Mouse (Mus musculus): Measurements from ENCODE around the gene Scrn3. TPM values are rescaled to one million over a fixed set of nuclear protein-coding genes. Genes with fewer than 3 reads are reported as not detected.

The Scrn3 gene
- polyA plus RNA-seq, 1 experiment from 2014 or later, result 7.9 TPM

GRCm38 (mm10) chr2:73347766-73348165 lies 35.4 kb downstream of the Scrn3 start:
- no peaks in the 10 kb centered on the region for H3K27me3 ChIP-seq (ENCODE audit: control insufficient read depth, insufficient read depth, low read length)
- no peaks in the 10 kb centered on the region for H3K36me3 ChIP-seq (ENCODE audit: control insufficient read depth, insufficient read depth, low read length)
- H3K4me1 ChIP-seq (ENCODE audit: control insufficient read depth, insufficient read depth, low read length), result 0 out of 2 replicates have a peak, but pooled peaks cover 8% of the 10 kb centered on the region
- H3K9me3 ChIP-seq (ENCODE audit: control insufficient read depth, low read length), result no peaks in the 10 kb centered on the region
- H3K27ac ChIP-seq (replicated peaks; ENCODE audit: low read depth, low read length), result 0 out of 2 replicates have a peak overlapping the region, but pooled peaks have one; percentile 1
- H3K4me2 ChIP-seq (ENCODE audit: low read length), result no peak overlapping the region
- ATAC-seq (ENCODE audit: low FRiP score, low TSS enrichment), result no peak
- 45% methylated on average over 9 of the region's 9 CpGs for WGBS
- H3K9ac ChIP-seq (replicated peaks; ENCODE audit: low read length), result no peak overlapping the region
- no peak overlapping the region for H3K4me3 ChIP-seq (replicated peaks; ENCODE audit: low read depth, low read length)
- DNase-seq, result peak; percentile 38

DNA sequence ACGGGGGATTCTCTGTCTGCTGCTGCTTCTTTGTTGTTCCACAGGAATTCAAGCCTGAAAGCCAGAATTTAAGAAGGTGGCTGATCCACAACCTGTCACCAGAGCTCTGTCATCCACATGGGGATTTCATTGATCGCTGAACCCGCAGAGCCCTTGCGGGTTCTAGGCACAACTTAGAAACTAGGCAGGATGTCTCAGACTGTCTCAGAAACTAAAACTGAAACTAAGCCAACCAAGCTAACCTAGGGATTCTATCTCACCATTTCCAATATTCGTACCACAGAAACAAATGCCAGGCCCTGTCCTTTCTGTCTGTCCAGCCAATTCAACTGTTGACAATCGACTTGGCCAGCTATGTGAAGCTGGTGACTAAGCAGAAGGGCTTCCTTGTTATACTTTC lies 35.8 kb downstream of the Scrn3 start:
- H3K4me2 ChIP-seq (ENCODE audit: low read length), result no peak overlapping the region
- H3K9me3 ChIP-seq (ENCODE audit: control insufficient read depth, low read length), result no peaks in the 10 kb centered on the region
- H3K27me3 ChIP-seq (ENCODE audit: control insufficient read depth, insufficient read depth, low read length), result no peaks in the 10 kb centered on the region
- 0 out of 2 replicates have a peak, but pooled peaks cover 8% of the 10 kb centered on the region for H3K4me1 ChIP-seq (ENCODE audit: control insufficient read depth, insufficient read depth, low read length)
- H3K4me3 ChIP-seq (replicated peaks; ENCODE audit: low read depth, low read length), result no peak overlapping the region
- no peaks in the 10 kb centered on the region for H3K36me3 ChIP-seq (ENCODE audit: control insufficient read depth, insufficient read depth, low read length)
- 80% methylated on average over 6 of the region's 6 CpGs for WGBS
- 0 out of 2 replicates have a peak overlapping the region, but pooled peaks have one; percentile 1 for H3K27ac ChIP-seq (replicated peaks; ENCODE audit: low read depth, low read length)
- no peak for DNase-seq
- no peak for ATAC-seq (ENCODE audit: low FRiP score, low TSS enrichment)
- no peak overlapping the region for H3K9ac ChIP-seq (replicated peaks; ENCODE audit: low read length)

- Histone ChIP-seq H3K9me3 (ENCODE audit: control insufficient read depth, low read length) (no peaks in the 10 kb centered on the region), H3K4me3 (replicated peaks; ENCODE audit: low read depth, low read length) (no peak overlapping the region), H3K27ac (replicated peaks; ENCODE audit: low read depth, low read length) (no peak overlapping the region), H3K36me3 (ENCODE audit: control insufficient read depth, insufficient read depth, low read length) (no peaks in the 10 kb centered on the region), H3K4me2 (ENCODE audit: low read length) (no peak overlapping the region; the same call in 1 of the 2 replicates), H3K9ac (replicated peaks; ENCODE audit: low read length) (0 out of 2 replicates have a peak overlapping the region, but pooled peaks have one; percentile 21), H3K4me1 (ENCODE audit: control insufficient read depth, insufficient read depth, low read length) (0 out of 2 replicates have a peak, but pooled peaks cover 8% of the 10 kb centered on the region), H3K27me3 (ENCODE audit: control insufficient read depth, insufficient read depth, low read length) (no peaks in the 10 kb centered on the region)
- ATAC-seq (ENCODE audit: low FRiP score, low TSS enrichment) (no peak), DNase-seq (no peak)
- 59% methylated on average over 5 of the region's 5 CpGs for WGBS
These were observed 39.1 kb downstream of the Scrn3 start for GRCm38 (mm10) chr2:73351496-73351895.

DNA sequence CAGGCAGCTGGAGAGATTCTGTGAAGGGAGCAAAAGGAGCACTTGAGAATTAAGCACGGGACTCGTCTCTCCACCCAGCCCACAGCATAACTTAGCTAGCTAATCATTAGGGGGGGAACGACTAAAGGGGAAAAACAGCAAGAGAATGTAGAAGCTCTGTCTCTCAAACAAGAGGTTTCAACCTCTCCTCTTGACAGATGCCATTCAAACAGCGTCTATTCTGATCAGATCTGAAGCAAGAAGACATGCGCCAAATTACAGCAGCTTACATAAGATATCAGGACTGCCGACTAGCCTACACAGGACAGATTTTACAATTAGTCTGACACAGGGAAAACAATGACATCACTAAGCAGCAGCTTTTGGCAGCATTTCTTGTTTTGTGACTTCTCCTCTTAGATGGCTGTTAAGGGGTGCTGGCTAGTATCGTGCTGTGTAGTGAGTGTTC lies 39.5 kb downstream of the Scrn3 start:
- H3K4me1 ChIP-seq (ENCODE audit: control insufficient read depth, insufficient read depth, low read length), result 0 out of 2 replicates have a peak, but pooled peaks cover 8% of the 10 kb centered on the region
- no peak overlapping the region for H3K27ac ChIP-seq (replicated peaks; ENCODE audit: low read depth, low read length)
- H3K36me3 ChIP-seq (ENCODE audit: control insufficient read depth, insufficient read depth, low read length), result no peaks in the 10 kb centered on the region
- WGBS, result 38% methylated on average over 7 of the region's 7 CpGs
- no peaks in the 10 kb centered on the region for H3K27me3 ChIP-seq (ENCODE audit: control insufficient read depth, insufficient read depth, low read length)
- DNase-seq, result peak; percentile 3
- H3K9me3 ChIP-seq (ENCODE audit: control insufficient read depth, low read length), result no peaks in the 10 kb centered on the region
- no peak for ATAC-seq (ENCODE audit: low FRiP score, low TSS enrichment)
- 0 out of 2 replicates have a peak overlapping the region, but pooled peaks have one; percentile 21 for H3K9ac ChIP-seq (replicated peaks; ENCODE audit: low read length)
- no peak overlapping the region; the same call in 1 of the 2 replicates for H3K4me2 ChIP-seq (ENCODE audit: low read length)
- no peak overlapping the region for H3K4me3 ChIP-seq (replicated peaks; ENCODE audit: low read depth, low read length)

DNA sequence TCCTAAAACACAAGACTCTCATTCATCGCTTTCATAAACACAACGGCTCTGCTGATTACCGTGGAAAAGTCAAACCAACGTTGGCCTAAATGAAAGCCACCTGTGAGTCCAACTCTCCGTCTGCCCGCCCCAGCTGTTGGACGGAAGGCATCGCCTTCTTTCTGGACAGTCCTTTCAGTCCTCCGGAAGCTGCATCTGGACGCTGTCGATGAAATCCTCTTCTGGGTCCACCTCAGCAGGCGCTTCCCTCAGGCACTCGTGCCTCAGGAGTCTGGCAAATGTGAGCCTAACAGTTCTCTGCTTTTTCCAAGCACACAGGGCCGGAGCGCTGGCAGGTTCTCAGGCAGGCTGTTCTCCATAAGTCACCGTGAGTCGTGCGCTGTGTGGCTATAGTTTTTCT lies 44.6 kb downstream of the Scrn3 start:
- DNase-seq, result no peak
- Histone ChIP-seq H3K36me3 (ENCODE audit: control insufficient read depth, insufficient read depth, low read length) (no peaks in the 10 kb centered on the region), H3K27me3 (ENCODE audit: control insufficient read depth, insufficient read depth, low read length) (no peaks in the 10 kb centered on the region), H3K4me2 (ENCODE audit: low read length) (no peak overlapping the region), H3K4me3 (replicated peaks; ENCODE audit: low read depth, low read length) (no peak overlapping the region), H3K9me3 (ENCODE audit: control insufficient read depth, low read length) (no peaks in the 10 kb centered on the region), H3K4me1 (ENCODE audit: control insufficient read depth, insufficient read depth, low read length) (no peaks in the 10 kb centered on the region), H3K9ac (replicated peaks; ENCODE audit: low read length) (no peak overlapping the region), H3K27ac (replicated peaks; ENCODE audit: low read depth, low read length) (no peak overlapping the region)
- 86% methylated on average over 18 of the region's 18 CpGs for WGBS
- no peak for ATAC-seq (ENCODE audit: low FRiP score, low TSS enrichment)

DNA sequence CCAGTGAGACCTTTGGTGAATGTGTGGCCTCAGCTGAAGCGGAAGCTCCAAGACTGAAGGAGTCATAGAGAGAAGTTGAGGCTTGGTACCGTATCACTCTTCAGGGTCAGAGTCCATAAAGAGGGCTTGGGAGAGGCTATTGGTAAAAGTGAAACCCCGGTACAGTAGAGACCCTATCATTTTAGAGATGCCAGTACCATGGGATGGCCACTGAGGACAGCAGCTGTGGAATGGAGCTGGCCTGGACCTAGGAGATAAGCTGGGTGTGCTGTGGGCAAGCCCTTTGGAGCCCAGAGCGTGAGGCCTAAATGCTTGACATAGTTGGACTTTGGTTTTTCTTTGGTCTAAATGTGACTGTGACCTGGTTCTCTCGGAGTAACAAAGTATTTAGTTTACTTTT lies 47.5 kb downstream of the Scrn3 start:
- H3K27ac ChIP-seq (replicated peaks; ENCODE audit: low read depth, low read length), result no peak overlapping the region
- ATAC-seq (ENCODE audit: low FRiP score, low TSS enrichment), result no peak
- H3K27me3 ChIP-seq (ENCODE audit: control insufficient read depth, insufficient read depth, low read length), result no peaks in the 10 kb centered on the region
- H3K4me2 ChIP-seq (ENCODE audit: low read length), result no peak overlapping the region
- H3K9ac ChIP-seq (replicated peaks; ENCODE audit: low read length), result no peak overlapping the region
- H3K4me3 ChIP-seq (replicated peaks; ENCODE audit: low read depth, low read length), result no peak overlapping the region
- peaks cover 5% of the 10 kb centered on the region for H3K36me3 ChIP-seq (ENCODE audit: control insufficient read depth, insufficient read depth, low read length)
- H3K4me1 ChIP-seq (ENCODE audit: control insufficient read depth, insufficient read depth, low read length), result no peaks in the 10 kb centered on the region
- 96% methylated on average over 5 of the region's 5 CpGs for WGBS
- no peak for DNase-seq
- H3K9me3 ChIP-seq (ENCODE audit: control insufficient read depth, low read length), result no peaks in the 10 kb centered on the region

- Histone ChIP-seq H3K27me3 (ENCODE audit: control insufficient read depth, insufficient read depth, low read length) (no peaks in the 10 kb centered on the region), H3K27ac (replicated peaks; ENCODE audit: low read depth, low read length) (no peak overlapping the region), H3K4me1 (ENCODE audit: control insufficient read depth, insufficient read depth, low read length) (no peaks in the 10 kb centered on the region), H3K4me3 (replicated peaks; ENCODE audit: low read depth, low read length) (no peak overlapping the region), H3K36me3 (ENCODE audit: control insufficient read depth, insufficient read depth, low read length) (peaks cover 5% of the 10 kb centered on the region), H3K9me3 (ENCODE audit: control insufficient read depth, low read length) (no peaks in the 10 kb centered on the region), H3K4me2 (ENCODE audit: low read length) (no peak overlapping the region), H3K9ac (replicated peaks; ENCODE audit: low read length) (no peak overlapping the region)
- ATAC-seq (ENCODE audit: low FRiP score, low TSS enrichment) (no peak), DNase-seq (no peak)
- 85% methylated on average over 2 of the region's 2 CpGs for WGBS
These were observed 48.1 kb downstream of the Scrn3 start for GRCm38 (mm10) chr2:73360536-73360935.

DNA sequence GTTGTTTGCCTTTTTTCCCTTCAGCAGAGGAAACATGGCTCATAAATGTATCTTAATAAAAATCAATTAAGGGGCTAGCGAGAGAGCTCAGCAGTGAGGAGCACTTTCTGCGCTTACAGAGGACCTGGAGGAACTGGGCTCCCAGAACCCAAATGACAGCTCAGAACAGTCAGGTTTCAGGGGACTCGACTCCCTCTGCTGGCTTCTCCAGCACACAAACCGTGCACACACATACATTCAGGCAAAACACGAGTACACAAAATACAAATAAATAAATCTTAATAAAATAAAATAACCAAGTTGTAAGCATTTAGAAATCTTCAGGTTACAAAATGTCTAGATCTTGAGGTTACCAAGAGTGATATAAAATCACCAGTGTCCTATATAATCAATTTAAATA lies 51.0 kb downstream of the Scrn3 start:
- 83% methylated on average over 5 of the region's 5 CpGs for WGBS
- no peak overlapping the region for H3K9ac ChIP-seq (replicated peaks; ENCODE audit: low read length)
- ATAC-seq (ENCODE audit: low FRiP score, low TSS enrichment), result no peak
- no peak overlapping the region for H3K4me3 ChIP-seq (replicated peaks; ENCODE audit: low read depth, low read length)
- no peak overlapping the region for H3K4me2 ChIP-seq (ENCODE audit: low read length)
- H3K36me3 ChIP-seq (ENCODE audit: control insufficient read depth, insufficient read depth, low read length), result peaks cover 5% of the 10 kb centered on the region
- no peak overlapping the region for H3K27ac ChIP-seq (replicated peaks; ENCODE audit: low read depth, low read length)
- no peak for DNase-seq
- no peaks in the 10 kb centered on the region for H3K9me3 ChIP-seq (ENCODE audit: control insufficient read depth, low read length)
- H3K27me3 ChIP-seq (ENCODE audit: control insufficient read depth, insufficient read depth, low read length), result no peaks in the 10 kb centered on the region
- no peaks in the 10 kb centered on the region for H3K4me1 ChIP-seq (ENCODE audit: control insufficient read depth, insufficient read depth, low read length)

GRCm38 (mm10) chr2:73371530-73372335 lies 59.3 kb downstream of the Scrn3 start:
- 75% methylated on average over 9 of the region's 9 CpGs for WGBS
- Histone ChIP-seq H3K27me3 (ENCODE audit: control insufficient read depth, insufficient read depth, low read length) (no peaks in the 10 kb centered on the region), H3K4me1 (ENCODE audit: control insufficient read depth, insufficient read depth, low read length) (no peaks in the 10 kb centered on the region), H3K4me3 (replicated peaks; ENCODE audit: low read depth, low read length) (no peak overlapping the region), H3K9ac (replicated peaks; ENCODE audit: low read length) (no peak overlapping the region), H3K27ac (replicated peaks; ENCODE audit: low read depth, low read length) (no peak overlapping the region), H3K36me3 (ENCODE audit: control insufficient read depth, insufficient read depth, low read length) (no peaks in the 10 kb centered on the region), H3K4me2 (ENCODE audit: low read length) (no peak overlapping the region), H3K9me3 (ENCODE audit: control insufficient read depth, low read length) (no peaks in the 10 kb centered on the region)
- ATAC-seq (ENCODE audit: low FRiP score, low TSS enrichment) (no peak), DNase-seq (no peak)

Data from midbrain, embryonic 14.5 days (tissue).